Mouse (Mus musculus) erythroblast, embryonic 14.5 days (primary cell): ENCODE measurements around the gene Klk1b4.

Experiments
- GATA1 ChIP-seq: IDR thresholded peaks from 2 replicates; pipeline ENCODE4 v1.6.1; 2012; ENCODE audit warnings: low read length, inconsistent platforms, mixed read lengths
- TAL1 ChIP-seq: IDR thresholded peaks from 3 replicates; pipeline ENCODE4 v1.6.1; 2012; ENCODE audit warnings: low read length, inconsistent platforms, mixed read lengths

DNA sequence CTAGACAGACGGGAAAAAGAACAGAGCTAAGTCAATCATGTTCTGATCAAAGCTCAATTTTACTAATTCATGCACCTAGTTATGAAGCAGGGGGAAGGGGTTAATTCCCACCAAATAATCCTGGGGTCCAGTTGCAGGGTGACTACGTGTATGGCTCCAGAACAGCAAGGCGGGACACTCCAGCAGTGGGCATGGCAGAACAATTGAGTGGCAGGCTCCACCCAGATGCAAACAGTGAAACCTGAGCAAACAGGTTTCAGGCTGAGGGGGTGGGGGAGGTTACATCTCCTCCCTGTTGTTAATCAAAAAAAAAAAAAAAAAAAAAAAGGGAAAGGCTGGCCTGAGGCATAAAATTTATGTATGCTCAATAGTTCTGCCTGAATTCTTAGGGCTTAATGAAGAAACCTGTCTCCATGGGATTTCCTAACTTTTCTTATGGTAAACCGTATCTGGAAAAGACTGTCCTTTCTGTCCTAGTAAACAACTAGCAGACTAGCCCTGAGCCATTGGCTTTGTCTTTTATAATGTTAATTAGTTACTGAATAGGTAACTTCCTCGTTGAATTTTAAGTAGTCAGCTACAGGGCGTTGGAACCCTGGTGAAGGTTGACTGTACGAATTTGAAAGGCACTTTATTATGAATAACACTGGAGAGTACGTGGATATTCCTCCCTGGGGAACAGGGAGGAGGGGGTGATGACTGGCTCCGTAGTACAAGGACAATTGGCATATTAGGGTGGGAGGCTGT is 27.8 kb upstream of the Klk1b4 start:
- TF ChIP-seq TAL1 (no peak), GATA1 (no peak)
